Mouse (Mus musculus): ENCODE measurements around the gene Galnt14. TPM values are rescaled to one million over a fixed set of nuclear protein-coding genes. Genes with fewer than 3 reads are reported as not detected.

Galnt14 gene
- 0.03 and 0.09 TPM in 2 replicates for polyA plus RNA-seq (2012; rRNA removed)
- polyA plus RNA-seq (2014; fragmentation: Nextera tagmentation; extraction: Ambion mirVana) = 0.08 TPM in 1 of 2 replicates, not detected in the other

DNA sequence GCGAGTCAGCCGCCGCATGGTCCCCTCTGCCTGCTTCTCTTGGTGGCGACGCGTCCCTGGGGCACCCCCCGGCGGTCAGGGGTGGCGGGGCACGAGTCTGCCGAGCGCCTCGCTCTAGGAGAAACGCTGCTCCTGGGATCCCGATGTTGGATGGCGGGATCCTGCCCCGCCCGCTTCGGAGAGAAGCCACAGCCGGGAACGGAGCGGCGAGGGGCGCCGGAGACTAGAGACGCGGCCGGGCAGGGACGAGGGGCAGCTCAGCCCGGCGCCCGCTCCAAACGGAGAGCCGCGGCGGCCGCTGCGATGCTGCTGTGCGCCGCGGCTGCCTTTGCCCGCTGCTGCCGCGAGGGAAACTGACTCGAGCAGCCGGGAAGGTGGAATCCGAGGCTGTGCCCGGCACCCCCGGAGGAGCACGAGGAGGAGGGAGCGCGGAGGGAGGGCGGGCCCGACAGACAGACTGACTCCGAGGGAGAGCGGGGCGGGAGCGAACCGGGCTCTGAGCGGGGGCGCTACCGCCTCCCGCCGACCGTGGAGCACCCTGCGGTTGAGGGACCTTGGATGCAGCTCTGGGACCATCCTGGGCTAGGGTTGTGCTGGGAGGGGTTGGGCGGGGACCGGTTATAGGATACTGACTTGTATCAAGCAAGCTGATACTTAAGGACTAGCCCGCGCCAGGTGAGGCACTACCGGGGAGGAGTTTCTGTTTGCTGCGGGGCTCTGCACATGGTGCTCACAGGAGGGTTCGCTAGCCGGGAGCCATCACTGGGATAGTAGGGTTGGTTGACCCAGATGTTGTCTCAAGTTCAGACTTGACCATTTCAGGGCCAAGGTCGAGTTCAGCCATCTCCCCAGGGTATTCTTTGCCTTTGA lies at the start of gene Galnt14:
Gene Galnt14 (minus strand): TSS at position 412 of the 870 bp plus-strand sequence.
- Histone ChIP-seq H3K27ac (no peak within 1 kb of the TSS), H3K9me3 (ENCODE audit: control insufficient read depth, low read length) (no peaks in the 10 kb centered on the region), H3K4me1 (replicated peaks; ENCODE audit: control insufficient read depth in 2 of 2, insufficient read depth in 2 of 2, low read length in 1 of 2) (no peaks in the 10 kb centered on the region), H3K36me3 (replicated peaks; ENCODE audit: control insufficient read depth, insufficient read depth, low read depth) (no peaks in the 10 kb centered on the region), H3K4me3 (ENCODE audit: insufficient read depth in 1 of 2, low read depth in 2 of 2, low read length in 2 of 2) (peak within 1 kb of the TSS; percentile 13 to 19; a peak in 3 of 4 replicates), H3K4me2 (ENCODE audit: low read depth) (peak within 1 kb of the TSS; percentile 43), H3K9ac (replicated peaks) (no peak within 1 kb of the TSS), H3K27me3 (ENCODE audit: control insufficient read depth, insufficient read depth, low read length) (peaks cover 28% of the 10 kb centered on the region)
- 2% methylated on average over 68 of the region's 75 CpGs for WGBS (ENCODE audit: insufficient replicate concordance)
- DNase-seq (ENCODE audit: low read depth in 3 of 3, low spot score in 3 of 3) (no peak), ATAC-seq (ENCODE audit: insufficient read depth) (no peak)
- peak; percentile 30; the same call in 1 of the 2 replicates for TF ChIP-seq CTCF (IDR thresholded peaks at IDR 0.05; ENCODE audit: low read depth)
- TF ChIP-seq EP300 (IDR thresholded peaks at IDR 0.05; ENCODE audit: low read depth) = no peak

DNA sequence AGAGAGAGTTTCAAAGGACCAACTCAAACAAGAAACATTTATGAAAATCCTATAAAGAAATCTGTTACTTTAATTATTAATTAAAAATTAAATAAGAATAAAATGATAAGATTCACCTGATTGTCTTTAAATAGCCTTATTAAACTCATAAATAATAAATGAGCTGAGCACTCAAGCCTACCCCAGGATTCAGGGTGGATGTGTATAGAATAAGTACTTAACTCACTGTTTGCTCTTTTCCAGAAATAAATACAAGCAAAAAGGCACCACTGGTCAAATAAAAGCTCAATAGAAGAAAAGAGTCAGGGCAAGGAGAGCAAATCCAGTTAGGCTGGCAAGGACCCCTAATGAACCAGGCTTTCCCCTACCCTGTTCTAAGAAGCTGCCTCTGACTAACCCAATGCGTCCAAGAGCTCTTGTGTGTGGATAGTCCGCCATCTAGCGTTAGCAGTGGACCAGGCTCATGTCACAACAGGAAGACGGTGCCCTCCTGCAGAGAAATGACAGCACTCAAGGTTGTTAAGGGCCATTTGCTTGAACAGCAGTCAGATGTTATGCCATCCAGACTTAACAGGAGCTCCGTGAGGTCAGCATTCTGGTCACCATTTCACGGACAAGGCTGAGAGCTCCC lies 33.5 kb upstream of the Galnt14 start:
- Histone ChIP-seq H3K36me3 (replicated peaks; ENCODE audit: control insufficient read depth, insufficient read depth, low read depth) (no peaks in the 10 kb centered on the region), H3K27ac (no peak overlapping the region), H3K9ac (replicated peaks) (no peak overlapping the region), H3K27me3 (ENCODE audit: control insufficient read depth, insufficient read depth, low read length) (no peaks in the 10 kb centered on the region), H3K9me3 (ENCODE audit: control insufficient read depth, low read length) (no peaks in the 10 kb centered on the region), H3K4me1 (replicated peaks; ENCODE audit: control insufficient read depth in 2 of 2, insufficient read depth in 2 of 2, low read length in 1 of 2) (no peaks in the 10 kb centered on the region), H3K4me2 (ENCODE audit: low read depth) (no peak overlapping the region), H3K4me3 (ENCODE audit: insufficient read depth in 1 of 2, low read depth in 2 of 2, low read length in 2 of 2) (no peak overlapping the region)
- WGBS (ENCODE audit: insufficient replicate concordance) = 3% methylated on average over 6 of the region's 6 CpGs
- TF ChIP-seq CTCF (IDR thresholded peaks at IDR 0.05; ENCODE audit: low read depth) (peak; percentile 76), EP300 (IDR thresholded peaks at IDR 0.05; ENCODE audit: low read depth) (no peak)
- DNase-seq (ENCODE audit: low read depth in 3 of 3, low spot score in 3 of 3) (peak; percentile 9 to 17 (median 14)), ATAC-seq (ENCODE audit: insufficient read depth) (no peak)

DNA sequence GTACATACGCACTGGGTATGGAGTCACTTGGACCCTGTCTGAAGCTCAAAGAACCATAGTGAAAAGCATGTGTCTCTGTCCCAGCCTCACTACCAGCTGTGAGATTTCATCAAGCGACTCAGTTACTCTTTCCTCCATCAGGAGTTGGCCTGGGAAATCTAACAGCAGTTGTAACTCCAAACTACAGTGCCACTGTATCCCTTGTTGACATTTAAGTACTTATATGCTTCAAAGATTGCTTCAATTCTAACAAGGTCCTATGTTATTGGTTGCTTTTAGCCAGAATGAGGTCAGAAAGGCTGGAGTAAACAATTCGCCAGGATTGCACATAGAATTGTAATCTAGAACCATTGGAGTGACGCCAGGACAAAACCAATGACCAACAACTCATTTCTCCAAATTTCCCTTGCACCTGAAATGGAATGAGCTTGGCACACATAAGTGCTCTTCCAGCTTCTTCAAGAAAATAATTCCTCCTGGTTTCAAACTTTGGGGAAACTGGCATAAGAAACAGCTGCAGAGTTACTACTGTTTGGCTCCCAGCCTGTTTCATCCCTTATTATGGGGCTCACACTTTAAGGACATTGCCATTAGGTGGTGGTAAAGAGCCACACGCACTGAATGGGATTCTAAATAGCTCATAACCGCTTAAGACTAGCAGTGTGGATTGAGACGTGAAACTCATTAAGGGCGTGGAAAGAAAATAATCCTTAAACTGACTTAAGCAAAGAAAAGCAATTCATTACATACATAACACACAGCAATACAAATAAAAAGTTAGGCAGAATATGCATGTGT lies 13.8 kb upstream of the Galnt14 start:
- TF ChIP-seq EP300 (IDR thresholded peaks at IDR 0.05; ENCODE audit: low read depth) (no peak), CTCF (IDR thresholded peaks at IDR 0.05; ENCODE audit: low read depth) (peak; percentile 23; the same call in 1 of the 2 replicates)
- no peak for ATAC-seq (ENCODE audit: insufficient read depth)
- 46% methylated on average over 8 of the region's 8 CpGs for WGBS (ENCODE audit: insufficient replicate concordance)

DNA sequence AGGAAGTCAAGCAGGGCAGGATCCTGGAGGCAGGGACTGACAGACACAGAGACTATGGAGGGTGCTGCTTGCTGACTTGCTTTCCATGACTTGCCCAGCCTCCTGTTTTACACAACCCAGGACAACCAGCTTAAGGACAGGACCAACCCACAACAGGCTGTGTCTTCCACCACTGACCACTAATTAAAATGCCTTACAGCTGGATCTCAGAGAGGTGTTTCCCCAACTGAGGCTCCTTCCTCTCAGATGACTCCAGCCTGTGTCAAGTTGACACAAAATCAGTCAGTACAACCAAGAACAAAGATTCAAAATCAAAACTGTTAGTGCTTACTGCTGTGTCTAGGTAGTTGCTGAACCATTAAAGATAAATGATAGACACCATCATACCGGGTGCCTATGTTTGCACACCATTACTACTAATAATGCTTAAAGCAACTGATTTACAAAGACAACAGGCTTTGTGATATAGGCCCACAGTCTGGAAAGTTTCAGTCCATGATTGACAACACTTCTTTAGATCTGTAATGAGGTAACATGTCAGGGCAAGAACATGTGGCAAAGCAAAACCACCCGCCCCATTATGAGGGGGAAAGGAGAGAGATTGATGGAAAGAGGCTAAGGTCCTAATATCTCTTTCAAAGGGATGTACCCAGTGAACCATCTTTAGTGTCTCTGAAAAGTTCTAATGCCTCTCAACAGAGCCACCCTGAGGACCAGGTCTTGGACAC lies 8.9 kb upstream of the Galnt14 start:
- no peaks in the 10 kb centered on the region for H3K4me1 ChIP-seq (replicated peaks; ENCODE audit: control insufficient read depth in 2 of 2, insufficient read depth in 2 of 2, low read length in 1 of 2)
- no peak overlapping the region for H3K4me3 ChIP-seq (ENCODE audit: insufficient read depth in 1 of 2, low read depth in 2 of 2, low read length in 2 of 2)
- no peaks in the 10 kb centered on the region for H3K36me3 ChIP-seq (replicated peaks; ENCODE audit: control insufficient read depth, insufficient read depth, low read depth)
- no peaks in the 10 kb centered on the region for H3K27me3 ChIP-seq (ENCODE audit: control insufficient read depth, insufficient read depth, low read length)
- DNase-seq (ENCODE audit: low read depth in 3 of 3, low spot score in 3 of 3) (no peak), ATAC-seq (ENCODE audit: insufficient read depth) (no peak)
- no peak overlapping the region for H3K9ac ChIP-seq (replicated peaks)
- TF ChIP-seq EP300 (IDR thresholded peaks at IDR 0.05; ENCODE audit: low read depth) (no peak), CTCF (IDR thresholded peaks at IDR 0.05; ENCODE audit: low read depth) (no peak)
- H3K4me2 ChIP-seq (ENCODE audit: low read depth) = no peak overlapping the region
- 48% methylated on average over 2 of the region's 2 CpGs for WGBS (ENCODE audit: insufficient replicate concordance)
- no peaks in the 10 kb centered on the region for H3K9me3 ChIP-seq (ENCODE audit: control insufficient read depth, low read length)
- H3K27ac ChIP-seq = no peak overlapping the region

More for the DNA sequence above, 13.8 kb upstream of the Galnt14 start:
- no peak for DNase-seq (ENCODE audit: low read depth in 3 of 3, low spot score in 3 of 3)
- Histone ChIP-seq H3K4me3 (ENCODE audit: insufficient read depth in 1 of 2, low read depth in 2 of 2, low read length in 2 of 2) (no peak overlapping the region), H3K9ac (replicated peaks) (no peak overlapping the region), H3K27me3 (ENCODE audit: control insufficient read depth, insufficient read depth, low read length) (no peaks in the 10 kb centered on the region), H3K4me1 (replicated peaks; ENCODE audit: control insufficient read depth in 2 of 2, insufficient read depth in 2 of 2, low read length in 1 of 2) (no peaks in the 10 kb centered on the region), H3K4me2 (ENCODE audit: low read depth) (no peak overlapping the region), H3K9me3 (ENCODE audit: control insufficient read depth, low read length) (no peaks in the 10 kb centered on the region), H3K27ac (no peak overlapping the region), H3K36me3 (replicated peaks; ENCODE audit: control insufficient read depth, insufficient read depth, low read depth) (no peaks in the 10 kb centered on the region)

Data from liver, embryonic 14.5 days (tissue).